Mouse (Mus musculus) midbrain, embryonic 11.5 days (tissue): Measurements from ENCODE around the gene Bcl2l10. TPM values are rescaled to one million over a fixed set of nuclear protein-coding genes. Genes with fewer than 3 reads are reported as not detected.
"Not testable (repeated sequence)": the region's sequence is repeated elsewhere in the genome, so short reads cannot be mapped to it uniquely, and the experiment has no call there.

Experiments
- ATAC-seq: fragments of 200-750 bp; cut with Nextera tagmentation; 2 replicates; pipeline ENCODE4 v1.8.0; 2017; ENCODE audit warnings: moderate TSS enrichment, moderate library complexity; ENCODE audit not compliant: low FRiP score
- DNase-seq: peaks from one replicate; pipeline ENCODE4 v3.0.0; 2015; ENCODE audit warnings: low spot score; ENCODE audit errors: missing footprints
- H3K27ac ChIP-seq: fragments of 300-500 bp; sonication (generic); 2 replicates; pipeline ENCODE4 v1.5.1; 2014; ENCODE audit warnings: low read depth, low read length
- H3K27me3 ChIP-seq: fragments of 300-500 bp; sonication (generic); 2 replicates; pipeline ENCODE4 v1.6.1; 2014; ENCODE audit warnings: mild to moderate bottlenecking, low read length, moderate library complexity, mixed read lengths; ENCODE audit not compliant: control insufficient read depth, insufficient read depth
- H3K36me3 ChIP-seq: fragments of 300-500 bp; sonication (generic); 2 replicates; pipeline ENCODE4 v1.6.1; 2014; ENCODE audit warnings: mild to moderate bottlenecking, low read length, moderate library complexity, mixed read lengths; ENCODE audit not compliant: control insufficient read depth, insufficient read depth
- H3K4me1 ChIP-seq: fragments of 300-500 bp; sonication (generic); 2 replicates; pipeline ENCODE4 v1.6.1; 2014; ENCODE audit warnings: low read length; ENCODE audit not compliant: control insufficient read depth, insufficient read depth
- H3K4me2 ChIP-seq: fragments of 300-500 bp; sonication (generic); 2 replicates; pipeline ENCODE4 v1.6.1; 2014; ENCODE audit warnings: mild to moderate bottlenecking, moderate library complexity
- H3K4me3 ChIP-seq: fragments of 300-500 bp; sonication (generic); 2 replicates; pipeline ENCODE4 v1.5.1; 2014; ENCODE audit warnings: low read depth, low read length
- H3K9ac ChIP-seq: fragments of 300-500 bp; sonication (generic); 2 replicates; pipeline ENCODE4 v1.6.1; 2014; ENCODE audit warnings: low read length
- H3K9me3 ChIP-seq: fragments of 300-500 bp; sonication (generic); 2 replicates; pipeline ENCODE4 v1.6.1; 2016; ENCODE audit warnings: low read length; ENCODE audit not compliant: control insufficient read depth
- WGBS: fragments of 180-500 bp; shearing (Covaris S2); extraction: QIAGEN DNeasy Blood & Tissue Kit; methylation state at CpG from one replicate; pipeline ENCODE4 v1.1.7; 2014; 5-methylcytosine and 5-hydroxymethylcytosine counted together
- polyA plus RNA-seq: library from polyadenylated mRNA; unstranded; fragments of >200 nt; fragmentation: Nextera tagmentation; extraction: Ambion mirVana; gene quantifications from 2 replicates; pipeline ENCODE4 v1.2.1, GENCODE M21; 2014

The Bcl2l10 gene
- polyA plus RNA-seq, 1 experiment from 2014 or later: not detected

DNA sequence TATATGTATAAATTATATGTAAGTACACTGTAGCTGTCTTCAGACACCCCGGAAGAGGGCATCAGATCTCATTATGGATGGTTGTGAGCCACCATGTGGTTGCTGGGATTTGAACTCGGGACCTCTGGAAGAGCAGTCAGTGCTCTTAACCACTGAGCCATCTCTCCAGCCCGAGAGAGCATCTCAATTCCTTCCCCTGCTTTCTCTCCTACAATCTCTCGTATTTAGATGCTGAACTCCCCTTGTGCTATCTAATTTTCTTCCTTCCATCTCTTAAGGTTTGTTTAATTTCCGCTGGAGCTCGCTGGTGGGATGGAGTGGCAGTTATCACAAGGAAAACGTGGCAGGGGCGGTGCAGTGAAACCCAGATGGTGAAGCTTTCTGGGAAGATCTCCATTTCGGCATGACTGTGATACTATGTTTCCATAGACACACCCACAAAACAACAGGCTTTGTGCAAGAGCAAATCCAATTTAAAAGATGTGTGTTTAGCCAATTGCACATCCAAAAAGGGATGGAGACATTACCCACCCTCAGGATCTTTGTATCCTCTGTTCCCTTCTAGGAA lies 9.6 kb downstream of the Bcl2l10 start:
- no peaks in the 10 kb centered on the region for H3K36me3 ChIP-seq
- no peak overlapping the region for H3K4me2 ChIP-seq
- no peaks in the 10 kb centered on the region for H3K9me3 ChIP-seq
- no peak overlapping the region for H3K9ac ChIP-seq
- no peaks in the 10 kb centered on the region for H3K27me3 ChIP-seq
- H3K4me1 ChIP-seq: no peaks in the 10 kb centered on the region
- ATAC-seq: no peak
- H3K27ac ChIP-seq: no peak overlapping the region
- H3K4me3 ChIP-seq: no peak overlapping the region
- 77% methylated on average over 9 of the region's 9 CpGs for WGBS
- DNase-seq: no peak

DNA sequence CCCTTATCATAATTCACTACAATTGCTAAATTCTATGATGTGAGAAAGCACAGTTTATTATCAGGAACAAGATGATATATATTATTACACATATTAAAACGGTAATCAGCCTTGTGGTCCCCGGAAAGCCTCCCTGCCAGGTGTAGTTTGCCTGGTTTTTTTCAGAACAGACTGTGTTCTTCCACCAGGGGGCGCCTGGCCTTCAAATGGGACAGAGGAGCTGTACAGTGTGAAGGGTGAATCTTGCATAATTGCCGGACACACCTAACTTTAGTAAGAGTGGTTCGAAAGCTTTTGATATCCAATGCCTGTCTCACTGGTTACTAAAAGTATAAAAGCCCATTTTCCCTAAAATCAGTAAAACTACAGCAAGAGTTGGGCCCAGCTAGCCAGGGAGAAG lies 14.1 kb downstream of the Bcl2l10 start:
- no peak; the same call in 1 of the 2 replicates for ATAC-seq

DNA sequence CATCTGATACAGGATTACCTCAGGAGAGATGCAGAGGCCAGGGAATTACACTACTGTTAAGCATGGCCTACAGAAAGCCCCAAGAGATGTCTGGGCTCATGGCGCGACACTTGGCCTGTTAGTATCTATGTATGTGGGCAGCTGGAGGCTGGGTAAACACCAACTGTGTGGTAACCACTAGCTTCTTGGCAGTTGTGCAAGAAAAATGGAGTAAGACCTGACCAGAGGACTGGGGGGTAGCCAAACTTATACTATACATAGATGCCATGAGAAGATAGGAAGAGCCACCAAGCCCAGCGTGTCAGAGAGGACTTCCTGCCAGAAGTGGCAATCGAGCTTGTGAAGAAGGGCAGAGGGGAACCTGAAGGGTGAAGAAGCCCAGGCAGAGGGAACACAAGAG lies 14.6 kb downstream of the Bcl2l10 start:
- H3K9me3 ChIP-seq: no peaks in the 10 kb centered on the region
- ATAC-seq: no peak
- no peaks in the 10 kb centered on the region for H3K4me1 ChIP-seq
- no peak overlapping the region for H3K27ac ChIP-seq
- H3K36me3 ChIP-seq: no peaks in the 10 kb centered on the region
- no peak overlapping the region for H3K4me2 ChIP-seq
- H3K27me3 ChIP-seq: no peaks in the 10 kb centered on the region
- WGBS: 90% methylated on average over 4 of the region's 4 CpGs
- no peak overlapping the region for H3K9ac ChIP-seq
- DNase-seq: no peak
- no peak overlapping the region for H3K4me3 ChIP-seq

More for the DNA sequence above, 14.1 kb downstream of the Bcl2l10 start:
- no peak overlapping the region for H3K9ac ChIP-seq
- H3K27ac ChIP-seq: no peak overlapping the region
- no peak overlapping the region for H3K4me2 ChIP-seq
- H3K4me1 ChIP-seq: no peaks in the 10 kb centered on the region
- 50% methylated on average over 5 of the region's 5 CpGs for WGBS
- no peaks in the 10 kb centered on the region for H3K9me3 ChIP-seq
- DNase-seq: peak; percentile 93
- no peaks in the 10 kb centered on the region for H3K27me3 ChIP-seq
- no peaks in the 10 kb centered on the region for H3K36me3 ChIP-seq
- no peak overlapping the region for H3K4me3 ChIP-seq

DNA sequence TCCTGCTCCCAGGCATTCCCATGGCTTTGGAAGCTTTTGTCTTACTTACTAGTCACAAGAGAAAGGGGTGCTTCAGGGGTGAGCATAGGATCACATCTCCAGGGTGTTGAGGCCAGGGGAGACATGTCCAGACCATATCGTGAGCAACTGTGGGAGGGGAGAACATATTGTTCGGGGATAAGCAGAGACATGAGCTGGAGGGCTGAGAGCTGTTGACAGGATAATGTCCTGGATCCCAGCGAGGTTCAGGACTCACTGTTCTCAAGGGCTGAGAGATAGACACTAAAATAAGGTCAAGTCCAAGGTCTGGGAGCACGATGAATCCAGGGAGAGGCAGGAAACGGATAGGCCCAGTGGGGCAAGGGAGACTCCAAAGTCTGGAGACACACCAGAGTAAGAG lies 15.4 kb downstream of the Bcl2l10 start:
- H3K27ac ChIP-seq: no peak overlapping the region
- ATAC-seq: no peak
- H3K36me3 ChIP-seq: no peaks in the 10 kb centered on the region
- no peak for DNase-seq
- no peak overlapping the region for H3K4me3 ChIP-seq
- H3K9me3 ChIP-seq: no peaks in the 10 kb centered on the region
- no peaks in the 10 kb centered on the region for H3K4me1 ChIP-seq
- no peak overlapping the region for H3K9ac ChIP-seq
- H3K4me2 ChIP-seq: no peak overlapping the region
- 80% methylated on average over 5 of the region's 5 CpGs for WGBS
- H3K27me3 ChIP-seq: no peaks in the 10 kb centered on the region

DNA sequence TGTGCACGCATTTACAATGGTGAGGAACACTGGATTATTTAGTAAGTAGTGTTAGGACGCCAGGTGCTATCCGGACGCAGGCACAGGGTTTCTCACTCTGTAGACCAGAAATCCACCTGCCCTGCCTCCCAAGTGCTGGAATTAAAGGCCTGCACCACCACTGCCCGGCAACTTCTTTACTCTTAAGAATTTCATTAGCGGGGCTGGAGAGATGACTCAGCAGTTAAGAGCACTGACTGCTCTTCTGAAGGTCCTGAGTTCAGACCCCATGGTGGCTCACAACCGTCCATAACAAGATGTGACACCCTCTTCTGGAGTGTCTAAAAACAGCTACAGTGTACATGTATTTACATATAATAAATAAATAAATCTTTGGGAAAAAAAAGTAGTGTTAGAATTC lies 16.1 kb downstream of the Bcl2l10 start:
- H3K27me3 ChIP-seq, H3K4me3 ChIP-seq, DNase-seq, H3K4me2 ChIP-seq, H3K9me3 ChIP-seq, H3K27ac ChIP-seq, H3K36me3 ChIP-seq, ATAC-seq, H3K9ac ChIP-seq, H3K4me1 ChIP-seq: not testable (repeated sequence)
- 74% methylated on average over 7 of the region's 7 CpGs for WGBS

DNA sequence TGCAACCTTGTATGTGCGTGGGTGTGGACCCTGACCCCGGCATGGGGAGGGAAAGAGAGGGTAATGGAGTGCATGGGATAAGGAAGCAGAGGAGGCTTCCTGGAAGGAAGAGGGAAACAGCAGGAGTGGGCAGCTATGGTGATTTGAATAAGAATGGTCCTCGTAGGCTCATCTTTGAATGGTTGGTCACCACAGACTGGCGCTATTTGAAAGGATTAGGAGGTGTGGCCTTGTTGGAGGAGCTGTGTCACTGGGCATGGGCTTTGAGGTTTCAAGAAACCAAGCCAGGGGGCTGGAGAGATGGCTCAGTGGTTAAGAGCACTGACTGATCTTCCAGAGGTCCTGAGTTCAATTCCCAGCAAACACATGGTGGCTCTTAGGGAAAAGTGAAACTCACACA lies 17.6 kb downstream of the Bcl2l10 start:
- Histone ChIP-seq H3K4me1 (no peaks in the 10 kb centered on the region), H3K9me3 (no peaks in the 10 kb centered on the region), H3K27ac (no peak overlapping the region), H3K36me3 (no peaks in the 10 kb centered on the region), H3K27me3 (no peaks in the 10 kb centered on the region), H3K4me2 (no peak overlapping the region), H3K9ac (no peak overlapping the region), H3K4me3 (no peak overlapping the region)
- no peak for DNase-seq
- no peak for ATAC-seq
- 69% methylated on average over 4 of the region's 4 CpGs for WGBS

DNA sequence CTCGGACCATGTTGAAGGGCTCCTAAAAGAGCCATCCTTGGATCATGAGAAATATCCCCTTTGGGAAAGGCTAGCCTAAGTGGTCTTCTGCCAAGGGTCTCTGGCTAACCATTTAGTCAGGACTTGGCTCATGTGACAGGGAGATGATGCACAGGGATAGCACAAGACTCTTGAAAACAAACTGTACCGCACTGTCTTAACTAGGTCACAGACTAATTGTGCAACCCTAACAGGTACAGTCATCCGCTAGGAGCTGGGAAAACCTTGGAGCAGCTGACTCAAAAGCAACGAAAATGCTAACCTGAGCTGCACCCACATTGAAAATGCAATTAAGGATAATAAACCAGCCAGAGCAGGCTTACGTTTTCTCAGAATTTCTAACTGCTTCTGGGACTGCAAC lies 18.6 kb downstream of the Bcl2l10 start:
- H3K4me3 ChIP-seq: no peak overlapping the region
- no peak overlapping the region for H3K4me2 ChIP-seq
- 89% methylated on average over 5 of the region's 5 CpGs for WGBS

DNA sequence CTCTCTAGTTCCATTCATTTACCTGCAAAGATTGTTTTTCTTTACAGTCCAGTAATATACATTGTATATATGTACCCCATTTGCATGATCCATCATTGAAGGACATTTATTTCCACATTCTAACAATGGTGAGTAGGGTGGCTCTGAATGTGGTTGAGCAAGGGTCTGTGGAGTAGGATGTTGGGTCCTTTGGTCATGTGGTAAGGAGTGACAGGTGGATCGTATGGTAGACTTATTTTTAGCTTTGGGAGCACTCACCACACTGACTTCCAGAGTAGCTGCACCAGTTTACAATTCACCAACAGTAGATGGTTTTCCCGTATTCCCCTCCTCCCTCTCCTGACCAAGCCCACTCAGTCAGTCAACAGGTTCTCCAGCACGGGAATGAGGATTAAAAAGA lies 21.2 kb downstream of the Bcl2l10 start:
- Histone ChIP-seq H3K4me3 (no peak overlapping the region), H3K4me1 (no peaks in the 10 kb centered on the region), H3K4me2 (no peak overlapping the region), H3K9ac (no peak overlapping the region), H3K9me3 (no peaks in the 10 kb centered on the region; the same call in 1 of the 2 replicates), H3K36me3 (no peaks in the 10 kb centered on the region), H3K27ac (no peak overlapping the region), H3K27me3 (no peaks in the 10 kb centered on the region)
- DNase-seq: no peak
- 80% methylated on average over 3 of the region's 3 CpGs for WGBS
- ATAC-seq: no peak

More for the DNA sequence above, 18.6 kb downstream of the Bcl2l10 start:
- Histone ChIP-seq H3K9me3 (no peaks in the 10 kb centered on the region; the same call in 1 of the 2 replicates), H3K27ac (no peak overlapping the region), H3K4me1 (no peaks in the 10 kb centered on the region), H3K27me3 (no peaks in the 10 kb centered on the region), H3K36me3 (no peaks in the 10 kb centered on the region), H3K9ac (no peak overlapping the region)
- DNase-seq: no peak
- ATAC-seq: no peak

DNA sequence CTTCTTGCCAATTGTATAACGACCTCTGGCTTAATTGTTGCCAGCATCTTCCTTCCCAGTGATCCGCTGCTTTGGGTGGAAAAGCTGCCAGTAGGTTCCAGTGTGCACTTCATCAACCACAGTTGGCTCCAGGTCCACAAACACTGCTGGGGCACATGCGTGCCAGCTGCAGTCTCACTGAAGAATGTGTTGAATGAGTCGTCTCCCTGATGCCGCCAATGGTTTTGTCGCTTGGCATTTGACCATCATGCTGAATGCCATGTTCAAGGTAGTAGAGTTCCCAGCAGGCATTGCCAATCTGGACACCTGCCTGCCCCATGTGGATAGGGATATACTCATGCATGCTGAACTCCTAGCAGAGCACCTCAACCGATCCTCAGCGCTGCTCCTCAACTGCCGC lies 28.0 kb downstream of the Bcl2l10 start:
- Histone ChIP-seq H3K9me3 (no peaks in the 10 kb centered on the region; the same call in 1 of the 2 replicates), H3K4me1 (no peaks in the 10 kb centered on the region), H3K27ac (no peak overlapping the region), H3K4me2 (no peak overlapping the region), H3K9ac (no peak overlapping the region), H3K36me3 (no peaks in the 10 kb centered on the region), H3K27me3 (no peaks in the 10 kb centered on the region), H3K4me3 (no peak overlapping the region)
- WGBS: 97% methylated on average over 9 of the region's 9 CpGs
- no peak for ATAC-seq
- peak; percentile 31 for DNase-seq
